Mouse (Mus musculus) heart, postnatal 0 days (tissue): ENCODE results near the gene Pla2g4d.

ENCODE experiments used
- CTCF ChIP-seq: IDR thresholded peaks from 2 replicates; pipeline ENCODE4 v1.5.1; 2016; ENCODE audit warnings: antibody characterized with exemption, control low read depth, low read depth
- EP300 ChIP-seq: IDR thresholded peaks from 2 replicates; pipeline ENCODE4 v1.6.1; 2016; ENCODE audit warnings: antibody characterized with exemption, low read depth

- TF ChIP-seq CTCF (peak; percentile 30), EP300 (no peak)
Measured at GRCm38 (mm10) chr2:120245421-120246016, 43.5 kb downstream of the Pla2g4d start.
